Mouse (Mus musculus) lung, adult 18-20 months (tissue): ENCODE results near the gene Slc23a2.
A peak's percentile ranks its signal among the peaks of the same experiment; 100 is the strongest.

Experiments used
- DNase-seq, 2 experiments: peaks; one replicate each; pipeline ENCODE4 v3.0.0; 2022; ENCODE audit warnings: mixed read lengths in 2 of 2

Slc23a2 gene

GRCm38 (mm10) chr2:132047364-132047763 is 97.5 kb downstream of the Slc23a2 start:
- DNase-seq, result no peak

GRCm38 (mm10) chr2:132046659-132047058 is 98.2 kb downstream of the Slc23a2 start:
- peak in 1 of 2 experiments; percentile 31 for DNase-seq

GRCm38 (mm10) chr2:132044320-132045274 is 100.3 kb downstream of the Slc23a2 start:
- no peak for DNase-seq

GRCm38 (mm10) chr2:132043101-132043621 is 101.7 kb downstream of the Slc23a2 start:
- peak; percentile 79 to 83 for DNase-seq

GRCm38 (mm10) chr2:132039894-132040293 is 105.0 kb downstream of the Slc23a2 start:
- DNase-seq, result no peak

GRCm38 (mm10) chr2:132036326-132036725 is 108.6 kb downstream of the Slc23a2 start:
- no peak for DNase-seq

GRCm38 (mm10) chr2:132035470-132035835 is 109.5 kb downstream of the Slc23a2 start:
- DNase-seq, result no peak

GRCm38 (mm10) chr2:132034590-132035469 is 110.1 kb downstream of the Slc23a2 start:
- no peak for DNase-seq

GRCm38 (mm10) chr2:132031364-132032095 is 113.4 kb downstream of the Slc23a2 start:
- no peak for DNase-seq

GRCm38 (mm10) chr2:132030418-132031363 is 114.2 kb downstream of the Slc23a2 start:
- DNase-seq, result no peak

- peak; percentile 91 to 92 for DNase-seq
These were observed 115.1 kb downstream of the Slc23a2 start, which contains the start of gene Rassf2 for GRCm38 (mm10) chr2:132029646-132030417. Rassf2 (minus strand) TSS chr2:132030258.

- peak in 1 of 2 experiments; percentile 67 for DNase-seq
These were observed 115.9 kb downstream of the Slc23a2 start for GRCm38 (mm10) chr2:132028894-132029605.

GRCm38 (mm10) chr2:132028107-132028506 is 116.8 kb downstream of the Slc23a2 start:
- no peak for DNase-seq

GRCm38 (mm10) chr2:132027366-132027765 is 117.5 kb downstream of the Slc23a2 start:
- DNase-seq, result no peak

GRCm38 (mm10) chr2:132024028-132024427 is 120.9 kb downstream of the Slc23a2 start:
- no peak for DNase-seq

- DNase-seq, result peak in 1 of 2 experiments; percentile 46
These were observed 122.3 kb downstream of the Slc23a2 start for GRCm38 (mm10) chr2:132022621-132023020.

- DNase-seq, result peak in 1 of 2 experiments; percentile 25
These were observed 123.3 kb downstream of the Slc23a2 start for GRCm38 (mm10) chr2:132021616-132022015.

GRCm38 (mm10) chr2:132020991-132021541 is 123.8 kb downstream of the Slc23a2 start:
- peak; percentile 67 to 70 for DNase-seq

- no peak for DNase-seq
These were observed 124.5 kb downstream of the Slc23a2 start for GRCm38 (mm10) chr2:132020420-132020819.
